Mouse (Mus musculus) heart, postnatal 14 days (tissue): Measurements from ENCODE around the gene Kat7. TPM values are rescaled to one million over a fixed set of nuclear protein-coding genes. Genes with fewer than 3 reads are reported as not detected.

ENCODE experiments used
- DNase-seq, 2 experiments: peaks; one replicate each; pipeline ENCODE4 v3.0.0; 2021 to 2022
- intact Hi-C: fragments of 180-260 bp; cut with DNase I; formaldehyde crosslinking; loops from one replicate; pipeline ENCODE4 v1.15.1; 2025
- long read RNA-seq, 2 experiments: library from polyadenylated mRNA; stranded (forward); transcript quantifications; one replicate each; pipeline ENCODE4 v2.0.0; 2021
- total RNA-seq, 2 experiments: library from RNA; stranded (reverse); gene quantifications; 2 replicates each; pipeline ENCODE4 v1.2.3; 2021

The Kat7 gene
- total RNA-seq, result 10 to 100 TPM; 30.6 to 32.2 TPM
- long read RNA-seq, experiment 1, transcript Kat7-205 (15 exons, 3,560 nt), result major isoform, 8 of 14 reads
- long read RNA-seq, experiment 1, partial matches to known transcripts, result 0 of 14 reads
- long read RNA-seq, experiment 1, other reads (novel, unspliced or antisense), result 3 of 14 reads
- long read RNA-seq, experiment 2, partial matches to known transcripts, result 0 of 5 reads
- long read RNA-seq, experiment 2, other reads (novel, unspliced or antisense), result 1 of 5 reads

GRCm38 (mm10) chr11:95310007-95310647 lies at the start of gene Kat7:
Gene Kat7 (minus strand): TSS chr11:95310246.
- DNase-seq, result peak; percentile 95 to 96
- intact Hi-C loops, result loop anchor here (5.0 kb wide), 1 partner anchor 72 kb away; the partner anchor contains the start of gene Slc35b1

- DNase-seq, result no peak
- intact Hi-C loops, result no loop called here
Measured at GRCm38 (mm10) chr11:95358263-95358662, 48.2 kb upstream of the Kat7 start.

- intact Hi-C loops, result no loop called here
- DNase-seq, result peak; percentile 68 to 72
Measured at GRCm38 (mm10) chr11:95356469-95357273, 46.6 kb upstream of the Kat7 start.

- DNase-seq, result no peak
- intact Hi-C loops, result no loop called here
Measured at GRCm38 (mm10) chr11:95356039-95356438, 46.0 kb upstream of the Kat7 start.

- no peak for DNase-seq
- intact Hi-C loops, result no loop called here
Measured at GRCm38 (mm10) chr11:95355661-95356011, 45.6 kb upstream of the Kat7 start.

GRCm38 (mm10) chr11:95354945-95355660 lies 45.1 kb upstream of the Kat7 start:
- intact Hi-C loops, result no loop called here
- no peak for DNase-seq

- intact Hi-C loops, result no loop called here
- no peak for DNase-seq
Measured at GRCm38 (mm10) chr11:95354228-95354944, 44.3 kb upstream of the Kat7 start.

GRCm38 (mm10) chr11:95353226-95353625 lies 43.2 kb upstream of the Kat7 start:
- DNase-seq, result no peak
- intact Hi-C loops, result no loop called here

GRCm38 (mm10) chr11:95352686-95353085 lies 42.6 kb upstream of the Kat7 start:
- intact Hi-C loops, result no loop called here
- DNase-seq, result no peak

- no peak for DNase-seq
Measured at GRCm38 (mm10) chr11:95350960-95351359, 40.9 kb upstream of the Kat7 start.

GRCm38 (mm10) chr11:95350289-95350688 lies 40.2 kb upstream of the Kat7 start:
- intact Hi-C loops, result no loop called here
- no peak for DNase-seq

More at GRCm38 (mm10) chr11:95350960-95351359, 40.9 kb upstream of the Kat7 start:
- intact Hi-C loops, result no loop called here

GRCm38 (mm10) chr11:95344181-95344580 lies 34.1 kb upstream of the Kat7 start:
- no peak for DNase-seq
- intact Hi-C loops, result no loop called here

- DNase-seq, result no peak
- intact Hi-C loops, result no loop called here
Measured at GRCm38 (mm10) chr11:95343180-95343579, 33.1 kb upstream of the Kat7 start.

- no peak for DNase-seq
- intact Hi-C loops, result no loop called here
Measured at GRCm38 (mm10) chr11:95340664-95341063, 30.6 kb upstream of the Kat7 start.

GRCm38 (mm10) chr11:95340259-95340658 lies 30.2 kb upstream of the Kat7 start:
- intact Hi-C loops, result no loop called here
- DNase-seq, result no peak

GRCm38 (mm10) chr11:95339471-95340021 lies 29.5 kb upstream of the Kat7 start:
- DNase-seq, result no peak
- intact Hi-C loops, result loop anchor here (5.0 kb wide), 1 partner anchor 43 kb away; the partner anchor contains the start of gene Slc35b1

GRCm38 (mm10) chr11:95337846-95338342 lies 27.8 kb upstream of the Kat7 start:
- intact Hi-C loops, result loop anchor here (2.0 to 5.0 kb wide), 2 partner anchors 25 to 44 kb away; partner anchors contain the start of gene Slc35b1
- DNase-seq, result no peak

GRCm38 (mm10) chr11:95337129-95337813 lies 27.2 kb upstream of the Kat7 start:
- peak; percentile 66 to 72 for DNase-seq
- intact Hi-C loops, result loop anchor here (2.0 to 5.0 kb wide), 2 partner anchors 24 to 45 kb away; partner anchors contain the start of gene Slc35b1
